Mouse (Mus musculus): ENCODE data around the gene Crot. TPM values are rescaled to one million over a fixed set of nuclear protein-coding genes. Genes with fewer than 3 reads are reported as not detected.

Gene Crot
- polyA plus RNA-seq, 1 experiment, result not detected

GRCm38 (mm10) chr5:8917069-8917468 is 80.1 kb downstream of the Crot start:
- Histone ChIP-seq H3K4me3 (ENCODE audit: insufficient read depth, low read depth, low read length) (no peak overlapping the region), H3K27ac (ENCODE audit: insufficient read depth, low read depth, low read length) (no peak overlapping the region), H3K4me1 (ENCODE audit: control insufficient read depth, insufficient read depth, low read length) (no peaks in the 10 kb centered on the region)
- WGBS, result 77% methylated on average over 6 of the region's 6 CpGs
- no peak for TF ChIP-seq CTCF (IDR thresholded peaks at IDR 0.05; ENCODE audit: insufficient read depth, low read depth, low read length)
- no peak for TF ChIP-seq POLR2A (IDR thresholded peaks at IDR 0.05; ENCODE audit: insufficient read depth, low read depth, low read length)

GRCm38 (mm10) chr5:8916400-8916799 is 80.7 kb downstream of the Crot start:
- 92% methylated on average over 2 of the region's 2 CpGs for WGBS
- TF ChIP-seq POLR2A (IDR thresholded peaks at IDR 0.05; ENCODE audit: insufficient read depth, low read depth, low read length) (no peak), CTCF (IDR thresholded peaks at IDR 0.05; ENCODE audit: insufficient read depth, low read depth, low read length) (no peak)

More at GRCm38 (mm10) chr5:8916400-8916799, 80.7 kb downstream of the Crot start:
- Histone ChIP-seq H3K4me3 (ENCODE audit: insufficient read depth, low read depth, low read length) (no peak overlapping the region), H3K27ac (ENCODE audit: insufficient read depth, low read depth, low read length) (no peak overlapping the region), H3K4me1 (ENCODE audit: control insufficient read depth, insufficient read depth, low read length) (no peaks in the 10 kb centered on the region)

Other genes with a start within 250 kb of the Crot start
- not detected in 2 replicates for gene Abcb1b, start 199.2 kb downstream of the Crot start, polyA plus RNA-seq (2012; ENCODE audit: insufficient read depth, insufficient read length, low replicate concordance, missing spikeins)
- not detected in 2 replicates for gene Abcb4, start 103.6 kb downstream of the Crot start, polyA plus RNA-seq (2012; ENCODE audit: insufficient read depth, insufficient read length, low replicate concordance, missing spikeins)
- not detected in 2 replicates for gene Tmem243, start 103.3 kb upstream of the Crot start, polyA plus RNA-seq (2012; ENCODE audit: insufficient read depth, insufficient read length, low replicate concordance, missing spikeins)
- gene Dmtf1, start 164.5 kb upstream of the Crot start, polyA plus RNA-seq (2012; ENCODE audit: insufficient read depth, insufficient read length, low replicate concordance, missing spikeins), result not detected in 2 replicates